Mouse (Mus musculus): ENCODE results near the gene Brinp2. TPM values are rescaled to one million over a fixed set of nuclear protein-coding genes. Genes with fewer than 3 reads are reported as not detected.

Gene Brinp2
- polyA plus RNA-seq (2016; fragmentation: Nextera tagmentation; extraction: Ambion mirVana): 0.78 and 1.0 TPM in 2 replicates

- Histone ChIP-seq H3K4me2 (peak within 1 kb of the TSS; percentile 90), H3K4me1 (replicated peaks) (peaks cover 3% of the 10 kb centered on the region; the same call in 1 of the 2 replicates), H3K36me3 (no peaks in the 10 kb centered on the region), H3K27ac (ENCODE audit: poor library complexity, severe bottlenecking) (no peak within 1 kb of the TSS), H3K9me3 (replicated peaks) (no peaks in the 10 kb centered on the region), H3K9ac (peak within 1 kb of the TSS; percentile 28; the same call in 1 of the 2 replicates), H3K4me3 (peak within 1 kb of the TSS; percentile 59), H3K27me3 (replicated peaks) (peaks cover 55% of the 10 kb centered on the region)
- under 1% methylated on average over 30 of the region's 30 CpGs for WGBS
- peak; percentile 91 for ATAC-seq (ENCODE audit: insufficient number of reproducible peaks, low FRiP score)
These were observed at the start of gene Brinp2 for GRCm38 (mm10) chr1:158356051-158356461. Gene Brinp2 (minus strand): TSS chr1:158356326.

GRCm38 (mm10) chr1:158400898-158401297 lies 44.8 kb upstream of the Brinp2 start:
- H3K27ac ChIP-seq (ENCODE audit: poor library complexity, severe bottlenecking): no peak overlapping the region
- H3K4me2 ChIP-seq: no peak overlapping the region
- WGBS: 54% methylated on average over 2 of the region's 2 CpGs

GRCm38 (mm10) chr1:158397058-158397457 lies 40.9 kb upstream of the Brinp2 start:
- Histone ChIP-seq H3K27me3 (replicated peaks) (no peaks in the 10 kb centered on the region), H3K4me3 (no peak overlapping the region), H3K4me2 (no peak overlapping the region), H3K4me1 (replicated peaks) (no peaks in the 10 kb centered on the region), H3K9me3 (replicated peaks) (no peaks in the 10 kb centered on the region), H3K27ac (ENCODE audit: poor library complexity, severe bottlenecking) (no peak overlapping the region), H3K36me3 (no peaks in the 10 kb centered on the region), H3K9ac (no peak overlapping the region)
- WGBS: 71% methylated on average over 2 of the region's 2 CpGs
- ATAC-seq (ENCODE audit: insufficient number of reproducible peaks, low FRiP score): no peak

More at GRCm38 (mm10) chr1:158400898-158401297, 44.8 kb upstream of the Brinp2 start:
- no peaks in the 10 kb centered on the region for H3K27me3 ChIP-seq (replicated peaks)
- no peak overlapping the region for H3K4me3 ChIP-seq
- no peaks in the 10 kb centered on the region for H3K9me3 ChIP-seq (replicated peaks)
- no peak for ATAC-seq (ENCODE audit: insufficient number of reproducible peaks, low FRiP score)
- H3K36me3 ChIP-seq: no peaks in the 10 kb centered on the region
- H3K9ac ChIP-seq: no peak overlapping the region
- H3K4me1 ChIP-seq (replicated peaks): no peaks in the 10 kb centered on the region

GRCm38 (mm10) chr1:158390693-158391092 lies 34.6 kb upstream of the Brinp2 start:
- no peak overlapping the region for H3K4me3 ChIP-seq
- H3K9me3 ChIP-seq (replicated peaks): no peaks in the 10 kb centered on the region
- ATAC-seq (ENCODE audit: insufficient number of reproducible peaks, low FRiP score): no peak
- H3K9ac ChIP-seq: no peak overlapping the region
- H3K27me3 ChIP-seq (replicated peaks): no peaks in the 10 kb centered on the region
- 75% methylated on average over 4 of the region's 4 CpGs for WGBS
- H3K4me1 ChIP-seq (replicated peaks): no peaks in the 10 kb centered on the region
- no peak overlapping the region for H3K4me2 ChIP-seq
- H3K27ac ChIP-seq (ENCODE audit: poor library complexity, severe bottlenecking): no peak overlapping the region
- no peaks in the 10 kb centered on the region for H3K36me3 ChIP-seq

- H3K4me3 ChIP-seq: no peak overlapping the region
- no peak overlapping the region for H3K27ac ChIP-seq (ENCODE audit: poor library complexity, severe bottlenecking)
- H3K9me3 ChIP-seq (replicated peaks): no peaks in the 10 kb centered on the region
- 82% methylated on average over 4 of the region's 4 CpGs for WGBS
- no peak overlapping the region for H3K4me2 ChIP-seq
- no peaks in the 10 kb centered on the region for H3K27me3 ChIP-seq (replicated peaks)
- H3K36me3 ChIP-seq: no peaks in the 10 kb centered on the region
- no peak for ATAC-seq (ENCODE audit: insufficient number of reproducible peaks, low FRiP score)
- H3K4me1 ChIP-seq (replicated peaks): no peaks in the 10 kb centered on the region
- no peak overlapping the region for H3K9ac ChIP-seq
These were observed 32.9 kb upstream of the Brinp2 start for GRCm38 (mm10) chr1:158388995-158389394.

- H3K27ac ChIP-seq (ENCODE audit: poor library complexity, severe bottlenecking): no peak overlapping the region
- no peaks in the 10 kb centered on the region for H3K36me3 ChIP-seq
- H3K9ac ChIP-seq: no peak overlapping the region
- 42% methylated on average over 3 of the region's 3 CpGs for WGBS
- H3K4me2 ChIP-seq: no peak overlapping the region
- H3K9me3 ChIP-seq (replicated peaks): no peaks in the 10 kb centered on the region
- ATAC-seq (ENCODE audit: insufficient number of reproducible peaks, low FRiP score): no peak
- H3K4me1 ChIP-seq (replicated peaks): no peaks in the 10 kb centered on the region
- H3K27me3 ChIP-seq (replicated peaks): no peaks in the 10 kb centered on the region
- H3K4me3 ChIP-seq: no peak overlapping the region
These were observed 30.7 kb upstream of the Brinp2 start for GRCm38 (mm10) chr1:158386781-158387180.

GRCm38 (mm10) chr1:158385311-158385710 lies 29.2 kb upstream of the Brinp2 start:
- ATAC-seq (ENCODE audit: insufficient number of reproducible peaks, low FRiP score): no peak
- Histone ChIP-seq H3K9me3 (replicated peaks) (no peaks in the 10 kb centered on the region), H3K4me2 (no peak overlapping the region), H3K36me3 (no peaks in the 10 kb centered on the region), H3K9ac (no peak overlapping the region), H3K27me3 (replicated peaks) (no peaks in the 10 kb centered on the region), H3K4me1 (replicated peaks) (no peaks in the 10 kb centered on the region), H3K4me3 (no peak overlapping the region), H3K27ac (ENCODE audit: poor library complexity, severe bottlenecking) (no peak overlapping the region)
- WGBS: 87% methylated on average over 2 of the region's 2 CpGs

GRCm38 (mm10) chr1:158383210-158383609 lies 27.1 kb upstream of the Brinp2 start:
- Histone ChIP-seq H3K27ac (ENCODE audit: poor library complexity, severe bottlenecking) (no peak overlapping the region), H3K27me3 (replicated peaks) (no peaks in the 10 kb centered on the region), H3K4me3 (no peak overlapping the region), H3K4me1 (replicated peaks) (no peaks in the 10 kb centered on the region), H3K36me3 (no peaks in the 10 kb centered on the region), H3K9ac (no peak overlapping the region), H3K4me2 (no peak overlapping the region), H3K9me3 (replicated peaks) (no peaks in the 10 kb centered on the region)
- no peak for ATAC-seq (ENCODE audit: insufficient number of reproducible peaks, low FRiP score)
- WGBS: 69% methylated on average over 3 of the region's 3 CpGs

- Histone ChIP-seq H3K36me3 (no peaks in the 10 kb centered on the region), H3K9me3 (replicated peaks) (no peaks in the 10 kb centered on the region), H3K4me1 (replicated peaks) (no peaks in the 10 kb centered on the region), H3K4me2 (no peak overlapping the region), H3K4me3 (no peak overlapping the region), H3K27ac (ENCODE audit: poor library complexity, severe bottlenecking) (no peak overlapping the region), H3K27me3 (replicated peaks) (no peaks in the 10 kb centered on the region), H3K9ac (no peak overlapping the region)
- 79% methylated on average over 6 of the region's 6 CpGs for WGBS
- no peak for ATAC-seq (ENCODE audit: insufficient number of reproducible peaks, low FRiP score)
These were observed 26.2 kb upstream of the Brinp2 start for GRCm38 (mm10) chr1:158382277-158382676.

GRCm38 (mm10) chr1:158364461-158364860 lies 8.3 kb upstream of the Brinp2 start:
- no peak for ATAC-seq (ENCODE audit: insufficient number of reproducible peaks, low FRiP score)
- Histone ChIP-seq H3K9me3 (replicated peaks) (no peaks in the 10 kb centered on the region), H3K4me3 (no peak overlapping the region), H3K4me1 (replicated peaks) (peaks cover 7% of the 10 kb centered on the region), H3K4me2 (no peak overlapping the region), H3K9ac (no peak overlapping the region), H3K27ac (ENCODE audit: poor library complexity, severe bottlenecking) (no peak overlapping the region), H3K27me3 (replicated peaks) (peaks cover 32% of the 10 kb centered on the region), H3K36me3 (no peaks in the 10 kb centered on the region)
- WGBS: 39% methylated on average over 1 of the region's 1 CpGs

- 0 out of 2 replicates have a peak, but pooled peaks have one; percentile 25 for ATAC-seq (ENCODE audit: insufficient number of reproducible peaks, low FRiP score)
- H3K4me3 ChIP-seq: peak overlapping the region; percentile 55
- under 1% methylated on average over 34 of the region's 37 CpGs for WGBS
- H3K36me3 ChIP-seq: no peaks in the 10 kb centered on the region
- H3K4me2 ChIP-seq: peak overlapping the region; percentile 91
- peaks cover 36% of the 10 kb centered on the region for H3K27me3 ChIP-seq (replicated peaks)
- no peak overlapping the region for H3K27ac ChIP-seq (ENCODE audit: poor library complexity, severe bottlenecking)
- H3K9ac ChIP-seq: peak overlapping the region; percentile 49
- H3K9me3 ChIP-seq (replicated peaks): no peaks in the 10 kb centered on the region
- H3K4me1 ChIP-seq (replicated peaks): peaks cover 7% of the 10 kb centered on the region
These were observed 6.4 kb upstream of the Brinp2 start for GRCm38 (mm10) chr1:158362292-158363101.
